Mouse (Mus musculus) olfactory bulb, adult 2 months (tissue): ENCODE data around the gene Ptpn13.

Experiments used
- CTCF ChIP-seq: fragments of 200-500 bp; IDR thresholded peaks from 2 replicates; pipeline ENCODE4 v1.5.1; 2012; ENCODE audit warnings: low read depth, mild to moderate bottlenecking, low read length, moderate library complexity; ENCODE audit not compliant: insufficient read depth
- POLR2A ChIP-seq: fragments of 200-500 bp; IDR thresholded peaks from 2 replicates; pipeline ENCODE4 v1.6.1; 2012; ENCODE audit warnings: mild to moderate bottlenecking, low read depth, low read length, moderate library complexity; ENCODE audit not compliant: insufficient read depth

DNA sequence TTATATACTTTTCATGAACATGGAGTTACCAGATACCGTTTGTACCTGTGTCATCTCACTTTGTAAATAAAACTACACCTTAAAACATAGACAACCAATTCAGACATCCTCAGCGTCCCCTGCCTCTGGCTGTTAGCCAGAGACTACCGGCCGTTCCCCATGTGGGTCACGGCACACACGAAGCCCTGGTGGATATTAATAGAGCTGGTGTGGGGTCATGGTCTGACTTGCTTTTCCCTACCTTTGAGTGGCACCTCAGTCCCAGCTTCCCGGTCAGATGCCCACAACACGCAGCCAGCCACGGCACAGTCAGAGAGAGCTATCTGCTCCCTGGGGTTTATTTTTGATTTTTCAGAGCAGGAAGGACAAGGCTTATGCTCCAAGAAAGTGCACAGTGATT is 173.3 kb downstream of the Ptpn13 start:
- TF ChIP-seq CTCF (no peak), POLR2A (no peak)
